Mouse (Mus musculus): Measurements from ENCODE around the gene Wdr54. TPM values are rescaled to one million over a fixed set of nuclear protein-coding genes. Genes with fewer than 3 reads are reported as not detected.

Gene Wdr54
- polyA plus RNA-seq, 1 experiment, result not detected

GRCm38 (mm10) chr6:83104158-83104557, 52.0 kb downstream of the Wdr54 start:
- TF ChIP-seq GATA1 (IDR thresholded peaks at IDR 0.05; ENCODE audit: low read length), result no peak

GRCm38 (mm10) chr6:83103130-83103650, 53.0 kb downstream of the Wdr54 start:
- no peak for TF ChIP-seq GATA1 (IDR thresholded peaks at IDR 0.05; ENCODE audit: low read length)

- no peak for TF ChIP-seq GATA1 (IDR thresholded peaks at IDR 0.05; ENCODE audit: low read length)
These were observed 54.3 kb downstream of the Wdr54 start for GRCm38 (mm10) chr6:83101688-83102556.

- TF ChIP-seq GATA1 (IDR thresholded peaks at IDR 0.05; ENCODE audit: low read length), result no peak
These were observed 54.9 kb downstream of the Wdr54 start, which contains the start of the genes Ccdc142 and Gm42688 for GRCm38 (mm10) chr6:83101316-83101687. Ccdc142 (plus strand) TSS chr6:83101601. Gm42688 (plus strand) TSS chr6:83101617.

Other genes starting within 250 kb of the Wdr54 start
- gene Sema4f, start 216.6 kb downstream of the Wdr54 start, polyA plus RNA-seq (2012), result not detected in 2 replicates
- 2.1 and 3.4 TPM in 2 replicates for gene M1ap, start 209.5 kb downstream of the Wdr54 start, polyA plus RNA-seq (2012)
- 128 and 144 TPM in 2 replicates for gene Dok1, start 122.9 kb downstream of the Wdr54 start, polyA plus RNA-seq (2012)
- gene Loxl3, start 122.2 kb downstream of the Wdr54 start, polyA plus RNA-seq (2012), result 0.30 and 0.32 TPM in 2 replicates
- 1,009 and 1,196 TPM in 2 replicates for gene Aup1, start 101.9 kb downstream of the Wdr54 start, polyA plus RNA-seq (2012)
- 86.7 and 110 TPM in 2 replicates for gene Htra2, start 101.1 kb downstream of the Wdr54 start, polyA plus RNA-seq (2012)
- 0.85 and 1.5 TPM in 2 replicates for gene Dqx1, start 98.6 kb downstream of the Wdr54 start, polyA plus RNA-seq (2012)
- not detected in 2 replicates for gene Tlx2, start 86.1 kb downstream of the Wdr54 start, polyA plus RNA-seq (2012)
- 8.6 and 10.8 TPM in 2 replicates for gene Pcgf1, start 78.5 kb downstream of the Wdr54 start, polyA plus RNA-seq (2012)
- gene Lbx2, start 70.0 kb downstream of the Wdr54 start, polyA plus RNA-seq (2012), result 0.10 and 0.13 TPM in 2 replicates
- 12.9 and 13.9 TPM in 2 replicates for gene Ccdc142, start 54.8 kb downstream of the Wdr54 start, polyA plus RNA-seq (2012)
- gene Gm42688, start 54.8 kb downstream of the Wdr54 start, polyA plus RNA-seq (2012), result 5.2 and 7.2 TPM in 2 replicates
- 69.5 and 81.4 TPM in 2 replicates for gene Mrpl53, start 47.4 kb downstream of the Wdr54 start, polyA plus RNA-seq (2012)
- gene Mogs, start 40.9 kb downstream of the Wdr54 start, polyA plus RNA-seq (2012), result 163 and 176 TPM in 2 replicates
- 47.0 and 70.0 TPM in 2 replicates for gene Wbp1, start 34.8 kb downstream of the Wdr54 start, polyA plus RNA-seq (2012)
- 158 and 217 TPM in 2 replicates for gene Ino80b, start 31.0 kb downstream of the Wdr54 start, polyA plus RNA-seq (2012)
- gene Rtkn, start 20.9 kb downstream of the Wdr54 start, polyA plus RNA-seq (2012), result 13.1 and 20.1 TPM in 2 replicates
- not detected in 2 replicates for gene 1700003E16Rik, start within 50 bp of the Wdr54 start, polyA plus RNA-seq (2012)
- 307 and 323 TPM in 2 replicates for gene Dctn1, start 9.5 kb upstream of the Wdr54 start, polyA plus RNA-seq (2012)
- gene Slc4a5, start 63.4 kb upstream of the Wdr54 start, polyA plus RNA-seq (2012), result not detected in 2 replicates
- gene Mthfd2, start 169.5 kb upstream of the Wdr54 start, polyA plus RNA-seq (2012), result 28.6 and 33.9 TPM in 2 replicates
- 121 and 167 TPM in 2 replicates for gene Mob1a, start 169.6 kb upstream of the Wdr54 start, polyA plus RNA-seq (2012)
- 66.7 and 111 TPM in 2 replicates for gene Bola3, start 192.8 kb upstream of the Wdr54 start, polyA plus RNA-seq (2012)